Mouse (Mus musculus): ENCODE measurements around the gene Drap1.

Drap1 gene

GRCm38 (mm10) chr19:5424782-5425741 is at the start of gene Drap1, which contains the start of gene AI837181:
Gene Drap1 (minus strand): TSS chr19:5424979.
Gene AI837181 (plus strand): TSS chr19:5425144.
- peak; percentile 91 for DNase-seq

- DNase-seq = peak; percentile 80
Measured at GRCm38 (mm10) chr19:5473720-5474119, 48.9 kb upstream of the Drap1 start, which contains the start of gene Efemp2. Gene Efemp2 (plus strand): TSS chr19:5473954.

- DNase-seq = no peak
Measured at GRCm38 (mm10) chr19:5472857-5473256, 48.1 kb upstream of the Drap1 start.

- no peak for DNase-seq
Measured at GRCm38 (mm10) chr19:5471846-5472245, 47.1 kb upstream of the Drap1 start.

- DNase-seq = no peak
Measured at GRCm38 (mm10) chr19:5468374-5468773, 43.6 kb upstream of the Drap1 start, which contains the start of gene Ctsw. Gene Ctsw (minus strand): TSS chr19:5468507.

- DNase-seq = no peak
Measured at GRCm38 (mm10) chr19:5466916-5467500, 42.2 kb upstream of the Drap1 start.

- DNase-seq = peak; percentile 40
Measured at GRCm38 (mm10) chr19:5465037-5465436, 40.3 kb upstream of the Drap1 start.

- DNase-seq = peak; percentile 74
Measured at GRCm38 (mm10) chr19:5463791-5464562, 39.2 kb upstream of the Drap1 start.

GRCm38 (mm10) chr19:5463212-5463611 is 38.4 kb upstream of the Drap1 start:
- DNase-seq = peak; percentile 49

- no peak for DNase-seq
Measured at GRCm38 (mm10) chr19:5461411-5461810, 36.6 kb upstream of the Drap1 start.

- DNase-seq = peak; percentile 87
Measured at GRCm38 (mm10) chr19:5460465-5460911, 35.7 kb upstream of the Drap1 start, which contains the start of gene Fibp. Gene Fibp (plus strand): TSS chr19:5460615.

- DNase-seq = peak; percentile 17
Measured at GRCm38 (mm10) chr19:5459896-5460295, 35.1 kb upstream of the Drap1 start.

GRCm38 (mm10) chr19:5459019-5459418 is 34.2 kb upstream of the Drap1 start:
- peak; percentile 63 for DNase-seq

GRCm38 (mm10) chr19:5457746-5458442 is 33.1 kb upstream of the Drap1 start, which contains the start of gene Ccdc85b:
Gene Ccdc85b (minus strand): TSS chr19:5457894.
- peak; percentile 41 for DNase-seq

- peak; percentile 98 for DNase-seq
Measured at GRCm38 (mm10) chr19:5456922-5457745, 32.4 kb upstream of the Drap1 start.

- no peak for DNase-seq
Measured at GRCm38 (mm10) chr19:5456241-5456921, 31.6 kb upstream of the Drap1 start.

- no peak for DNase-seq
Measured at GRCm38 (mm10) chr19:5455568-5455967, 30.8 kb upstream of the Drap1 start.

- DNase-seq = no peak
Measured at GRCm38 (mm10) chr19:5455037-5455436, 30.3 kb upstream of the Drap1 start.

GRCm38 (mm10) chr19:5451766-5452165 is 27.0 kb upstream of the Drap1 start:
- DNase-seq = no peak

GRCm38 (mm10) chr19:5449673-5450072 is 24.9 kb upstream of the Drap1 start:
- no peak for DNase-seq
